Mouse (Mus musculus) CD4-positive helper T cell, adult 2 months (primary cell): Measurements from ENCODE around the gene Cenph.
"Not testable (repeated sequence)": the region's sequence is repeated elsewhere in the genome, so short reads cannot be mapped to it uniquely, and the experiment has no call there.

Experiments used
- DNase-seq: peaks from one replicate; pipeline ENCODE4 v3.0.0-alpha.2; 2012; ENCODE audit warnings: low read depth, missing footprints, low spot score

Gene Cenph

DNA sequence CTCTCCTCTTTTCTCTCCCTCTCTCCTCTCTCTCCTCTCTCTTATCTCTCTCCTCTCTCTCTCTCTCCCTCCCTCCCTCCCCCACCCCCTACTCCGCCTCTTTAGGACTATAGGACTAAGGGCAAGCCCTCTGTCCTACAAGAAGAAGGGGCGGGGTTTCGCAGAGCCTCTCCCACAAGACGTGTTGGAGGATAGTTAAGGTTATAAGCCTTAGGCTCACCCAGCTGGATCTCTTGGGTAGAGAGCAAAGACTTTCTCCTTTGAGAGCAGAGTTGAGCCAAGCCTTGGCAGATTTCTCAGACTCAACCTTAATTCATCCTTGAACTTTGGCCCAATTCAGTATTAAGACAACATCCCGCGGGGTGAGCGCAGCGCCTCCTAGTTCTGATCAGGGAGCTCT, 27.1 kb downstream of the Cenph start:
- DNase-seq: no peak

DNA sequence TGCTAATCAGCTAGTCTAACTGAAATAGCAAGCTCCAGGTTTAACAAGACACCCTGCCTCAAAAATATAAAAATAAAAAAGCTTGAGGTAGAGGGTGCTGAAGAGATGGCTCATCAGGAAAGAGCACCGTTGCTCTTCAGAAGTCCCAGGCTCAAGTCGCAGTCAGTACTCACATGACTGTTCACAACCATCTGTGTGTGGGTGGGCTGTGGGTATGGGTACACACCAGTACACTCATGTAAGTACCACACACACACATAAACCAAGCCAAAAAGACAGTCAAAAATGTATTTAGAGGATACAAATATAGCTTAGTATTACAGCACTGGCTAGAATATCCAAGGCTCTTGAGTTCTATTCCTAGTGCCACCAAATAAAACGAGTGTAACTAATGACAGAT, 29.6 kb downstream of the Cenph start:
- DNase-seq: no peak

DNA sequence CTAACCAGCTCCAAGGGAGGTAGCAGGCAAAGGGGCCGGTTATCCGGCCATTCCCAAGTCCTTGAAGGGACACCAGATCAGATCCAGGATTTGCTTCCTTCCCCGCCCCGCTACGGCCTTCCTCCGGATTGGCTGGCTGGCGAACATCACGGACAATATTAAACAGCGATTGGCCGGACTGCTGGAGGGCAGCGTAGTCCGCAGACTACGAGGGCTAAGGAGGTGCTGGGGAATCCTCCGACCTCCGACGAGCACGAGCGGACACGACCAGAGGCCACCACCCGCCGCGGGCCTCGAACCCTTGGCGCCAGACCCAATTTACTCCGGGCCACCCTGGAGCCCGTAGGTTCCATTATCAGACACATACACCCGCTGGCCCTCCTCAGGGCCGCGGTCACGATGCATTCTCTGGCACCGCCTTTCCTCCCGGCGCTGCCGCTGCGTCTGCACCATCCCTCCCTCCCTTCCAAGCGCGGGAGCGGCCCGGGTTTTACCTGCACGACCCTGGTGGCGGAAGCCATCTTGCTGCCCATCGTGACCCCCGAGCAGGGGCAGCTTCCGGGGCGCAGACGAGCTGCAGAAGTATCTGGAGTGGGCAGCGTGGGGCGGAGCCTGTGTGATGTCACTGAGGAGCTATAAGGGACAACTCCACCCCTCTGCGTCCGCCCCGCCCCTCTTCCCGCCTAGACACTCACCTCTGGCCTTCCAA, 31.5 kb downstream of the Cenph start, which contains the start of gene Mrps36:
Gene Mrps36 (minus strand): TSS at position 624 of the 709 bp plus-strand sequence.
- DNase-seq: peak; percentile 90

DNA sequence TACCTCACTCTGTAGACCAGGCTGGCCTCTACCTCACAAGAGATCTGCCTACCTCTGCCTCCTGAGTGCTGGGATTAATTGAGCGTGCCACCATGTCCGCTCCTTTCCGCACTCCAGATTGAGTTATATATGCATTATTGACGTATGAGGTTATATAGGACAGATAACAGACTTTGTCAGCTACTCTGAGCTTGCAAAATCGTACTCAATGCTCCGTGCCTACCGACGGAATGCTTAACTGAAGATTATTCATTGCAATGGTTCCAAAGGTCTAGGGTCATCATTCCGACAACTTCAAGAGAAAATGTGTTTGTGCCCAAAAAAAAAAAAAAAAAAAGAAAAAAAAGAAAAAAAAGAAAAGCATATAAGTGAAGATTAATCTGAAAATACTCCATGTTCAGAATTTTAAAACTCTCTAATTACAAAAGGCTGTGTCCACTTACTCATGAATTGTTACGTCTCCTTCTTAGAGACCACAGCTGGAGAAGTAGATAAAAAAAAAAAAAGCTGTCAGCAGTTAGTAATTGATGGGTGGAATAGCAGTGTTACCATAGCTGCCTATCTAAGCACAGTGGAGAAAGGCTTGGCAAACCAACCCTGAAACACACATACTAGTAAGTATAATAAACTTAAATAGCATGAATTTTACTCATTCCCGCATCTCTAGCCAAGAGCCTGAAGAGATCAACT, 32.2 kb downstream of the Cenph start:
- no peak for DNase-seq

DNA sequence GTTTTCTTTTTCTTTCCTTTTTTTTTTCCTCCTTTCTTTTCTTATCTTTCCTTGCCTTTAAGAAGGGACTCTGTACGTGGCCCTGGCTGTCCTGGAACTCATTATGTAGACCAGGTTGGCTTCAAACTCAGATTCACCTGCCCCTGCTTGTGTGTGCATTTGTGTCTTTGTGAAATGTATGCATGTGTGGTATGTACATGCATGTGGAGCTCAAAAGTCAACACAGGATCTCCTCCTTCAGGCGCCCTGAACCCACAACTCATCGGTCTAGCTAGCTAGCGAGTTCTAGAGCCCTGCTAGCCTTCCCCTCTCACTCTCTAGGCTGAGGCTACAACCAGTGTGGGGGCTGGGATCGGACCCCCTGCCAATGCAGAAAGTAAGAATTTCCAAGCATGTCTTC, 32.9 kb downstream of the Cenph start:
- DNase-seq: no peak

DNA sequence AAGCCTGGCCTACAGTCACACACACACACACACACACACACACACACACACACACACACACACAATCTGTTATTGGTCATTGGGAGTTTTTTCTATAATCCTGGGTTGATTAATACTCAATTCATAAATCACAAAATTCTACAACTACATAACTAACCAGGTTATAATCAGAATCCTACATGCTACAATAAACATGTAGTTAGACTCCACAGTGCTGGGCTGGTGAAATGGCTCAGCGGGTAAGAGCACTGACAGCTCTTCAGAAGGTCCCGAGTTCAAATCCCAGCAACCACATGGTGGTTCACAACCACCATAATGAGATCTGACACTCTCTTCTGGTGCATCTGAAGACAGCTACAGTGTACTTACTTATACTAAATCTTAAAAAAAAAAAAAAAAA, 42.9 kb downstream of the Cenph start:
- DNase-seq: no peak

DNA sequence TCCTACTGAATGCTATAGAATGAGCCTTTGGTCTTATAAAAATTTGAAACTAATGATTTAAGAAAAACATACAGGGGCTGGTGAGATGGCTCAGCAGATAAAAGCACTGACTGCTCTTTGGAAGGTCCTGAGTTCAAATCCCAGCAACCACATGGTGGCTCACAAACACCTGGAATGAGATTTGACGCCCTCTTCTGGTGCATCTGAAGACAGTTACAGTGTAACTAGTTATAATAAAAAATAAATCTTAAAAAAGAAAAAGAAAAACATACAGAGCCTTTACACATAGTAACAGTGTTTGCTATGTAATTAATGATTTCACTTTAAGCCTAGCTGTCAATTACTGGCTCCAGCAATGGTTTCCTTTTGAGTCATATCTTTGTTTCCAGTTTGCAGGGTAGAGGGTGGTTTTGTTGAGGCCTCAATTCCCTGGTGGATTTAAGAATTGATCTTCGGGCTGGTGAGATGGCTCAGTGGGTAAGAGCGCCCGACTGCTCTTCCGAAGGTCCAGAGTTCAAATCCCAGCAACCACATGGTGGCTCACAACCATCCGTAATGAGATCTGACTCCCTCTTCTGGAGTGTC, 44.1 kb downstream of the Cenph start:
- not testable (repeated sequence) for DNase-seq

DNA sequence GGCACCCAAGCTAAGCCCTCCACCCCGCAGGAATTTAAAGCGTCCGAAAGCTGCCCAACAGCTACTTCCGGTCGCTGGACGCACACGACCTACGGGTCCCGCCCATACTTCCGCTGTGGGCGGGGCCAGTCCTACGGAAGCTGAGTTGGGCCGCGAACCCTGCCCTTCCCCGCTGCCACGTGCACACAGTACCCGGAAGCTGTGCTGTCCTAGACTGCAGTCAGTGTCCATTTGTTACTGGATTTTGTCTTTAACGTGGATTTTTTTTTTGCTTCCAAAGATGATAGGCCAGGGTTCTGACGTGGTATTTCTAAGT, 44.9 kb downstream of the Cenph start, which contains the start of gene Cdk7:
Gene Cdk7 (minus strand): TSS at position 79 of the 316 bp plus-strand sequence.
- DNase-seq: peak; percentile 93

DNA sequence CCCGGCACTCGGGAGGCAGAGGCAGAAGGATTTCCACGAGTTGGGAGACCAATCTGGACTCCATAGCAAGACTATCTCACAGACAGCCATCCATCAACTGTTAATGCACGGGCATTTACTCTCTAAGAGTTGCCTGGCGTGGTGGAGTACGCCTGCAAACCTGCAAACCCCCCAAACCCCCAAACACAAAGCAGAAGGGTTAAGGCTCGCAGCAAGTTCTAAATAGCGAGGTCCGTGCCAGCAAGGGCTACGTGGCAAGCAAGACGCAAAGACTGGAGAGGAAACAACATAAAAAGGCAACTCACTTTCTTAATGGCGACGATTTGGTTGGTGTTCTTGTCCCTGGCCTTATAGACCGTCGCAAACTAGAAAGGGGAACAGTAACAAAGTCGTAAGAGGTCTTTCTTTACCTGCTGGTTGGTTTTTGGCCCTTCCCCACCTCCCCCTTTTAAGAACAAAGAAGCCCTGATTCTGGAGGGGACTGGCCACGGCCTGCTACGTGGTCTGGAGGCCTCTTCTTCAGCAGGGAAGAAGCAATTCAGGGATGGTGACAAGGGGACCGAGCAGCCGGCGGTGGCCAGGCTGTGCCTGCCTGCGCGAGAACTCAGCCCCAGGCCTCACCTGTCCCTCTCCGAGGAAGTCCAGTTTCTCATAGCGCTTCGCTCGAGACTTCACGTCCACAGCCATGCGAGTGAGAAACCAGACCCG, 45.4 kb downstream of the Cenph start:
- DNase-seq: peak; percentile 14

DNA sequence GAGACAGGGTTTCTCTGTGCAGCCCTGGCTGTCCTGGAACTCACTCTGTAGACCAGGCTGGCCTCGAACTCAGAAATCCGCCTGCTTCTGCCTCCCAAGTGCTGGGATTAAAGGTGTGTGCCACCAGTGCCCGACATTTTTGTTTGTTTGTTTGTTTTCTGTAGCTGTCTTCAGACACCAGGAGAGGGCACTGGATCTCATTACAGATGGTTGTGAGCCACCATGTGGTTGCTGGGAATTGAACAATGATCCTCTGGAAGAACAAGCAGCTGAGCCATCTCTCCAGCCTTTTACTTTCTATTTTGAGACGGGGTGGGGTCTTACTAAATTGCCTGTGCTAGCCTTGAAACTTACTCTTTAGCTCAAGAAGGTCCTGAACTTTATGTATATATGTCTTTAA, 47.2 kb downstream of the Cenph start:
- not testable (repeated sequence) for DNase-seq

DNA sequence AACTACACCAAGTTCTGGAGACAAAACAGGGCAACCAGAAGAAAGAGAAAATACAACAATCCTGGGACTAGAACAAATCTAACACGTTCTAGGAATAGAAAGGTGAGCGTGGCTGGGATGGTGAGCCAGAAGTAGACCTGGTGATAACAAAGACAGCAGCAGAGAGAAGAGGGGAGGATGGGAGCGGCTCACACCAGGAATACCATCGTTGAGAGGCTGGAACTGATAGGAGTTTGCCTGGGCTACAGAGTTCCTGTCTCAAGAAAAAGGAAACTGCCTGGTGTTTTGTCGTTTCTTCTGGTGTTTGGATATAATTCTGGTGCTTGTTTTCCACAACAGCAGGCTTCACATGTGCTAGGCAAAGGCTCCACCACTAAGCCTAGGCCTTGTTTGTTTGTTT, 47.6 kb downstream of the Cenph start:
- DNase-seq: no peak

DNA sequence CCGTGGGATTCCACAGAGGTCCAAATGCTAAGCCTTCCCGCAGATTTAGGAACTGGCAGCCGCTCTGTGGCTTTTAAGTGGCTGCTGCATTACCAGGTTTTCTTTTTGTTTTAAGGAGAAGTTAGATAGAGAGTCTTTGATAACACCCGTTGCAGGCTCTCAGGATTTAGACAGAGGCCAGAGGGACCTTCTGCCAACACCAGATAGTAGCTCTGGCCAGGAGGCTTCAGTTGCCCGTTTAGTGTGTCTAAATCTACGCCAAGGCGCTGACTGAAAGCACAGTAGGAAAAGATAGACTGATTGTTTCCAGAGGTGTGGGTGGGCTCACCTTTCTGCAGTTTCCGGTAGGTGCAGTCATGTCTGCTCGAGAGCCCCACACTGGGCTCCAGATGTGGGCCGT, 50.5 kb downstream of the Cenph start:
- DNase-seq: no peak

DNA sequence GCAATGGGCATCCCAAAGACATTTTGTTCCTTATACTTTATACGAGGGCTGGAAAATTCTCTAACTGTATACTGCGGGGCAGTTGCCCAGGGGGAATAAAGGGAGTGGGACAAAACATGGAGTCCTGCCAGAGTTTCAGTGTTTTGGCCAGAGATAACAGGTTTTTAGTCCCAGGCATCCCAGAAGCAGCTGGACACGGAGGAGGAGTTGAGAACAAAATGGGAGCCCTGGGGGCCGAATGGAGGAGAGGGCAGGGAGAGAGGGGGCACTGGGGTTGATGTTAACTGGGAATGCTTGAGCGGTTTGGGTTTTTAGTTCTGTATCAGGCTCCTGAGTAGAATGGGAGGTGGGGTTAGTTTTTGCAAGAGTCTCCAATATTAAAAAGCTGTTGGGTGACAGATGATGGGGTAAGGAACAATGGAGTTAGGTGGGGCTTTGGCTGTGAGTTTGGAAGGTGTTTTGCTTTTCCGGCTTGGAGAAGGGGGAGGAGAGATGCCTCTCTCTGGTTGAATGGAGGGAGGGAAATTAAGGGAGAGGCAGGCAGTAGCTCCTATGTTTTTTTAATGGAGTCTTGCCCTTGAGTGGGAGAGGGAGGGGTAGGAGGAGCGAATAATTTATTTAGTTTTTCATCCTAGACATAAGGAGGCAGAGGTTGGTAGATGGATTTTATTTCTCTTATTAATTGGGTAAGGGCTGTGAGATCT, 51.5 kb downstream of the Cenph start:
- no peak for DNase-seq

DNA sequence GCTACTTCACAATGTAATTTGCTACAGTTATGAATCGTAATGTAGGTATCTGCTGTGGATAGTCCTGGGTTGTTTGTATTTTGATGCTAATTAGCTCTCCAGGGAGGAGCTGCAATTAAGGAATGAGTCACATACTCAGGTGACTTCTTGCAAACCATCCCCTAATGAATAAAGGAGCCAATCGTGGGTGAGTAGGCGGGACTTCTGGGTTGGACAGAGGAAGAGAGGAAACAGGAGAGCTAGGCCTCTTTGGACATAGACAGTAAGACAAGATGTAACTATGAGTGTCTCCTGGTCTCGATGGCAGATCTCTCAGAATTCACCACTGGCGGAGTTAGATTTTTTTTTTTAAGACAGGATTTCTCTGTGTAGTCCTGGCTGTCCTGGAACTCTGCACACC, 54.0 kb downstream of the Cenph start:
- no peak for DNase-seq

DNA sequence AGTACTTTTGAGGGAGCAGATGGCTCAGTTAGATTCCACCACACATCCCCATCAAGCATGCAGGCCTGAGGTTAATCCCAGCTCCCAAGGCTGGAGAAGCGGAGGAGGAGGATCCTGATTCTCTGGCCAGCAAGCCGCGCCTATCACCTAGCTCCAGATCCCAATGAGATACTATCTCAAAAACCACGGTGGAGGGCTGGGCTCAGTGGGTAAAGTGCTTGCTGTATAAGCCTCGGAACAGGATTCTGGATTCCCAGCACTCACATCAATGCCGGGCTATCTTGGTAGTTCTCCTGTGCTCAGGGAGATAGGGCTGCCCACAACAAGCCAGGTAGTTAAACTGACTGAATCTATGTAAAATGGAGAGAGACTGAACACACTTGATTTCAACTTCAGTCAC, 60.2 kb downstream of the Cenph start:
- no peak for DNase-seq
